Mouse (Mus musculus) left cerebral cortex, adult 8-10 months (tissue): ENCODE measurements around the gene Ehbp1l1. TPM values are rescaled to one million over a fixed set of nuclear protein-coding genes. Genes with fewer than 3 reads are reported as not detected.

ENCODE experiments used
- DNase-seq, 2 experiments: peaks; one replicate each; pipeline ENCODE4 v3.0.0; 2022; ENCODE audit warnings: low spot score in 2 of 2
- total RNA-seq, 4 experiments: library from RNA; stranded (reverse); gene quantifications; 2 replicates each; pipeline ENCODE4 v1.2.4; 2022

The Ehbp1l1 gene
- total RNA-seq: 10 to 100 TPM; 15.8 to 22.9 (median 19.9) TPM

- no peak for DNase-seq
These were observed at the start of gene Ehbp1l1 for GRCm38 (mm10) chr19:5725767-5726515. Ehbp1l1 (minus strand) TSS chr19:5726317.

- peak; percentile 82 to 86 for DNase-seq
These were observed 45.1 kb upstream of the Ehbp1l1 start, which contains the start of gene Scyl1 for GRCm38 (mm10) chr19:5770925-5771860. Scyl1 (minus strand) TSS chr19:5771419.

DNA sequence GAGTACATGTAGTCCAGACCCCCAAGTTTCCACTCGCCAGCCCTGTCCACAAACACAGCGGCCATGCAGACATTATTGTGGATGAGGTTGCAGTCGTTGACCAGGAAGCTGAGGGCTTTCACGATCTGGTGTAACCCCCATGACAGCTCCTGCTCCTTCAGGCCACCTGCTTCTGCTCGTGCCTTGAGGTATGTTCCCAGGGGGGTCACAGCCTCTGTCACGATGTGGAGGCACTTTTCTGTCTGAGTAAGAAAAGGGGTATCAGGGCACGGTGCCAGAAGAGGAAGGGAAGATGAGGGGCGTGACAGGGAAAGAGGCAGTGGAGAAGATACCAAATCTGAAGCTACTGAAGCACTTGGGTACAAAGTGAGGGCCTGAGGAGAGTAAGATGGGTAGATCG, 44.2 kb upstream of the Ehbp1l1 start:
- DNase-seq: no peak

DNA sequence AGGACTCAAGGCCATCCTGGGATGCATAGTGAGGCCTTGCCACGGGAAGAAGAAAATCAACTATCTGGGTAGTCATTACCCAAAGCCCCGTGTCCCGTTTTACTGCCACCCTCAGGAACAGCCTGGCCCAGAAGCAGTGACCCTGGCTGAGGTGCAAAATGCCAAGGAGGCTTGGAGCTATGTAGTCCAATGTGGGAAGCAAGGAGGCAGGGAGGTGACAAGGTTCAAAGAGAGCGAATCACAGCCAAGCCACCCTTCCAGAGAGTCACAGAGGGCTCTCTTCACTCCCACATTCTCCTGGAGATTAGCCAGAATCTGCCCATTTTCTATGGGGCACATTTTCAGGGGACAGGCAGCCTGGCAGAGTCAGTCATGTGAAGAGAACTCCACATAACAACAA, 41.2 kb upstream of the Ehbp1l1 start:
- no peak for DNase-seq

DNA sequence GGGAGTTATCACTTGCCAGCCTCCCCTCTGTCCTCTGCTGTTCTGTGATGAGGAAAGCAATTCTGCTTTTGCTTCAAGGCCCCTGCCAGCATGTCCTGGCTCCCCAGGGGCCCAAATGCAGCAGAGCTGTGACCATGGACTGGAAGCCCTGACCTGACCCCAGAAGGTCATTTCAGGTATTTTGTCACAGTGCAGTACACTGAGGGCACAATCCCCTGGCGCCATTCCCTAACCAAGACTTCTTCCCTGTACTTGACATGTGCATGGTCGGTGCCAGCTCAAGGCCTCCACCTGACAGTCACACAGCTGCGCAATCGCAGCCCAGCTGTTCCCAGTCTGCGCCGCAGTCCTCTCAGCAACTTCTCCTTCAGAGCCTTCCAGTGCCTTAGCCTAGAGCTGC, 37.0 kb upstream of the Ehbp1l1 start:
- no peak for DNase-seq

- DNase-seq: no peak
These were observed 32.8 kb upstream of the Ehbp1l1 start for GRCm38 (mm10) chr19:5758878-5759403.

- DNase-seq: no peak
These were observed 31.0 kb upstream of the Ehbp1l1 start for GRCm38 (mm10) chr19:5756991-5757636.

DNA sequence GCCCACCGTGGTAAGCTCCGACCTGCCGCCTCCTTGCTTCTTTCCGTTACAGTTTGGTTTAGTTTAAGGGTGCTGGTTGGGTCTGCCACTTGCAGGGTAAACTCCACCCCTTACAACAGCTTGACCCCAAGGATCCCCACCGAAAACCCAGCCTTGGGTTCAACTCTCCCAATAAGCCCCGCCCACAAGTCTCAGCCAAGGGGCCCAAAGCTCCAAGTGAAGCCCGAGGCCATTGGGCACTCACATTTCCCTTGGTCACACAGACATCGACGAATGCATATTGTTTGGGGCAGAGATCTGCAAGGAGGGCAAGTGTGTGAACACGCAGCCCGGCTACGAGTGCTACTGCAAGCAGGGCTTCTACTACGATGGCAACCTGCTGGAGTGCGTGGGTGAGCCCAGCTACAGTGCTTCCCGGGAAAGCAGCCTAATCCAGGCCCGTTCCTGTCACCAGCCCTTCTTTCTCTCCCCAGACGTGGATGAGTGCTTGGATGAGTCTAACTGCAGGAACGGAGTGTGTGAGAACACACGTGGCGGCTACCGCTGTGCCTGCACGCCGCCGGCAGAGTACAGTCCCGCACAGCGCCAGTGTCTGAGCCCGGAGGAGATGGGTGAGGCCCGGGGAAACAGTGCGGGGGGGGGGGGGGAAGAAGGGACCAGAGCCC, 30.3 kb upstream of the Ehbp1l1 start:
- DNase-seq: peak; percentile 48 to 86

DNA sequence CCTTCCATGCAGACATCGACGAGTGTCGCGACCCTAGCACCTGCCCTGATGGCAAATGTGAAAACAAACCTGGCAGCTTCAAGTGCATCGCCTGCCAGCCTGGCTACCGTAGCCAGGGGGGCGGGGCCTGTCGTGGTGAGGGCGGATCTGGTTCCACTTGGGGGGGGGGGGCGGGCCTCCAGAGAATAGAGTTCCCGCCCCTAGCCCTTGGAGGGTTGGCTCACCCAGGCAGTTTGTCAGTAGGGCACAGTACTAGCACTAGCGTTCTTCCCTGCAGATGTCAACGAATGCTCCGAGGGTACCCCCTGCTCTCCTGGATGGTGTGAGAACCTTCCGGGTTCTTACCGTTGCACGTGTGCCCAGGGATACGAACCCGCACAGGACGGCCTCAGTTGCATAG, 25.6 kb upstream of the Ehbp1l1 start:
- no peak for DNase-seq

DNA sequence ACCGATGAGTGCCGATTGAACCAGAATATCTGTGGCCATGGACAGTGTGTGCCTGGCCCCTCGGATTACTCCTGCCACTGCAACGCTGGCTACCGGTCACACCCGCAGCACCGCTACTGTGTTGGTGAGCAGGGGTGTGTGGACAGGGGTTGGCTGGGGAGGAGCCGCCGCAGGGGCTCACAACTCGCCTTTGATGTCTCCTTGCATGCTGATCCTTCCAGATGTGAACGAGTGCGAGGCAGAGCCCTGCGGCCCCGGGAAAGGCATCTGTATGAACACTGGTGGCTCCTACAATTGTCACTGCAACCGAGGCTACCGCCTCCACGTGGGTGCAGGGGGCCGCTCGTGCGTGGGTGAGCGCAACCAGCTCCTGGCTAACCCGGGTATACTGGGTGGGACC, 24.8 kb upstream of the Ehbp1l1 start:
- DNase-seq: no peak

DNA sequence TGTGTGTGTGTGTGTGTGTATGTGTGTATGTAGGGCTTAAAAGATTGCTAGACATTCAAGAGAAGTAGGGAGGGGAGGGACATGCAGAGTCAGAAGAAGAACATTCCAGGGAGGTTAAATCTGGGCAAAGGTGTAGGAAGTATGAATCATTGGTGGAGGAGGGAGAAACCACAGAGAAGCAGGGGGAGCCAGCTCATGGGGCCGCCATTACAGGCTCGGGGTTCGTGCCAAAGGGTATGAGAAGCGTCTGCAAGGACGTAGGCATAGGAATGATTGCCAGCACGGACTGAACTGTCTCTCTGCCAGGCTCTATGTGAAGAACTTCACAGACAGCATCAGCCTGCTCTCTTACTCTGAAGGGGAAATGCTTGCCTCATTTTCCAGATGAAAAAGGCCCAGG, 23.4 kb upstream of the Ehbp1l1 start:
- no peak for DNase-seq

GRCm38 (mm10) chr19:5746907-5747363, 20.8 kb upstream of the Ehbp1l1 start:
- no peak for DNase-seq

- no peak for DNase-seq
These were observed 19.9 kb upstream of the Ehbp1l1 start for GRCm38 (mm10) chr19:5745756-5746710.

DNA sequence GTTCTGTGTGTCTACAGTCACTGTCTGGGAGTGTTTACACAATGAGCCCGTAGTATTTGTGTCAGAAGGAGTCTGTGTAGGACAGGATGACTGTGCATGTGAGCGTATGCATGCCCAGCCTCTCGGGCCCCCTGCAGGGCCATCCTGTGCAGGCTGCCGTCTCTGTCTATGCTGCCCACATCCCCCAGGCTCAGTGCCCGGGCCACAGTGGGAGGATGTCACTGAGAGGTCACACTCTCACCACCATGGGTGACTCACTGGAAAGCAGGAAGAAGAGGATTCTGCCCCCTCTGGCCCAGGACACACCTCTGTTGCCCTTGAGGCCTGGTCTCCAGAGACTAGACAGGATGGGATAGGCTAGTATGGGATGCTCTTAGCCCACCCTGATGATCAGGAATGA, 17.5 kb upstream of the Ehbp1l1 start:
- DNase-seq: no peak

- DNase-seq: no peak
These were observed 16.1 kb upstream of the Ehbp1l1 start for GRCm38 (mm10) chr19:5742241-5742641.

DNA sequence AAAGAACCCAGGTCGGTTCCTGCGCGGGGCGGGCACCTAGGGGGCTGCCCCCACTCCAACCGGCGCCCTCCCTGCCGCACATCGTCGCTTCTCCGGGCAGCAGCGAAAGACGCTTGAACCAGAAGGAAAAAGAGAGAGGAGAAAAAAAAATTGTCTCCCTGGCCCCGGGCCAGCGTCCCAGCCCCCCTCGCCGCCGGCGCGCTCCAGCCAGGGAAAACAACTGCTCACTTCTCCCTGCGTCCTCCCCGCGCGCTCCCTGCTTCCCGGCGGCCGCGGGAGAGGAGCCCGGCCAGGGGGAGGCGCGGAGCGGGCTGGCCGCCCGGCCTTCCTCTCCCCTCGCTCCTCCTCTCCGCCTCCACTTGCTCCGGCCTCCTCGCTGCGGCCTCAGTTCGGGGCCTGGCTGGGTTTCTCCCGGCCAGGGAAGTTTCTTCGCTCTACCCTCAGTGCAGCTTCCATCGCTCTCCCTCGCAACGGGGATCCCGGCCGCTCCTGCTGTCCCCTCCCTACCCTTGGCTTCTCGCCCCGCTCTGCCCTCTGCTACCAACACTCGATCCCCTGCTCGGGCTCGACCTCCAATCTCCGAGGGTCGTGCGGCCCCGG, 15.6 kb upstream of the Ehbp1l1 start:
- peak in 1 of 2 experiments; percentile 59 for DNase-seq

DNA sequence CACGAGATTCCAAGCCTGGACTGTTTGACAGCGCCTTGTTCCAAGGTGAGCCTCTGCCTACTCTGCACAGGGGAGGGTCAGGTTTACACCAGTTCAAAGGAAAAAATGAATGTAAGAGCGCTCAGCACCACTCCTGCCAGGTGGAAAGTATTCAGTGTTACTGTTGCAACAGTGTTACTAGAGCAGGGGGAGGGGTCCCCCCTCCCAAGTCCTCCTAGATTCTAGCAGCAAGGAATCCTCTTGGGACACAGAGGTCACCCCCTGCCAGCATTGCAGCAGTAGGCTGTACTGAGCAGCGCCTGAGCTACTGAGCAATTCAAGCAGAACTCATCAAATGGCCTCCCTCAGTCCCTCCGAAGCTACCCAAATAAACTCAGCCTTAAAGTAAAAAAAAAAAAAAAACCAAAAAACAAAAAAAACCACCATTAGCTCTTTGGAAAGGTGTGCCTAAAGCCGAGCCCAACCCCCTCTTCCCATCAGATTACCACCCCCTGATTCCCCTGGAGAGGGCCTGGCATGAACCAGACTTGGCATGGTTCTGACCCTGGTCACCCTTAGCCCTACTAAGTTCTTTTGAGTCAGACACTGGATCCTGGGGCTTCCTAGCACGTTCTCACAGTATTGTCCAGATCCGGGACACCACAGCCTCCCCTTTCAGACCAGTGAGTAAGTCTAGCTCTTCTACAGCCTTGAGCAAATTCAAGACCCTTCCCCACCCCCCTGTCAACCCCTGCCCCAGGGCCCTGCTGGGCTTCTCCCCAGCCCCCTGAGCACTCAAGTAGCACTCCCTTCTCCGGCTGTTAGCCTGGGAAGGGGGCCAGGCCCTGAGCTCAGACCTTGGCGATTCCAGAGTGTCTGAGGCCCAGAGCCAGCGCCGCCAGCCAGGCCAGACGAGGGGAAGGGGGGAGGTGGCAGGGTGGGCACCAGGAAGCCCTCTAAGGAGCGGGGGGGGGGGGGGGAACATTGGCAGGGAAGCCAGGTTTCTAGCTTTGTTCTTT, 14.5 kb upstream of the Ehbp1l1 start, which contains the start of gene Ltbp3:
Gene Ltbp3, plus strand, starts transcription at position 585 of the 998 bp plus-strand sequence.
- no peak for DNase-seq

DNA sequence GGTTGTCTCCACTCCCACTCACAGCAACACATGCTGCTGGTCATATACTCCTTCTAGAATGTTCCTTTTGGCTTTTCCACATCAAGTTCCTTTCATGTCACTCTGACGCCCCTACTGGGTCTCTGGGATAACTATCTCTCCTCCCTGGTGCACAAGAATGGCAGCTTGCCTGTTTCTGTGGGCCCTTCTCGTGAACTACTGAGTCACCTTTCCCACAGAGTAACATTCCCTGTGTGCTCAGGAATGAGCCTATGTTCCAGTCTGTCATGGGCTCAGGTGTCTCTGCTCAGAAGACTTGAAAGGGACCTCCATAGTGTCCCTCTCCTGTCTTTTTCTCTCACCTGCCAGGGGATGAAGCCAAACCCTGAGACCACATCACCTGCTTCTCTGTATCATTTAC, 13.3 kb upstream of the Ehbp1l1 start:
- DNase-seq: no peak
